Mouse (Mus musculus): Measurements from ENCODE around the gene Lifr. TPM values are rescaled to one million over a fixed set of nuclear protein-coding genes. Genes with fewer than 3 reads are reported as not detected.

The Lifr gene
- polyA plus RNA-seq, 1 experiment from 2014 or later: 10.0 TPM

DNA sequence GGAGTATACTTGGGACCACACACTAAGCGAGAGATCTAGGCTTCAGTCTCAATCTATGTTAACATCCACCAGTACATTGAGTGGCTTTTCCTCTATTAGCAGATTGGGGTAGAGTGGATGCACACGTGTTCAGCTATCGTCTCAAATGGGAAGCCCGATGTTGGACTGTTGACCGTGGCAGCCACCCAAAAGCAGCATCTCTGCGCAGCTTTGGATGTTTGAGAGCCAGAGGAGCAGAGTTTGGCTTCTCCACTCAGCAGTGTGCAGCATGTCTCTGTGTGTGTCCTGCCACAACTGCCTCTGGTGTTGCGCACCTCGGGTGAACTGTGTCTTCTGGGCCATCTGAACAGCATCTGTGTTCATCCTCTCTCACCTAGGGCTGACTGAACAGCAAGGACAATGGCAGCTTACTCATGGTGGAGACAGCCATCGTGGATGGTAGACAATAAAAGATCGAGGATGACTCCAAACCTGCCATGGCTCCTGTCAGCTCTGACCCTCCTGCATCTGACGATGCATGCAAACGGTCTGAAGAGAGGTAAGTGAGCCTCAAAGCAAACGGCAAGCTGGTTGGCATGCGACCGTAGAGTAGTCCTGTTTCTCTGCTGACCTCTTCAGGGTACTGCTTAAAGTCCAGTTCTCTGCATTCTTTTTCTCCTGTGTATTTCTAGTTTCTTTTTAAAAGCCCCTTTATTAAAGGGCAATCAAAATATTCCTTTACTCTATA is 63.8 kb downstream of the Lifr start:
- H3K4me1 ChIP-seq: peaks cover 8% of the 10 kb centered on the region
- WGBS: 92% methylated on average over 15 of the region's 15 CpGs
- DNase-seq (ENCODE audit: low spot score): no peak
- no peak overlapping the region for H3K27ac ChIP-seq (replicated peaks)
- H3K27me3 ChIP-seq (ENCODE audit: low read depth, poor library complexity, severe bottlenecking): no peaks in the 10 kb centered on the region
- peaks cover 19% of the 10 kb centered on the region for H3K36me3 ChIP-seq
- no peak overlapping the region for H3K4me3 ChIP-seq
- H3K9me3 ChIP-seq (replicated peaks): no peaks in the 10 kb centered on the region

DNA sequence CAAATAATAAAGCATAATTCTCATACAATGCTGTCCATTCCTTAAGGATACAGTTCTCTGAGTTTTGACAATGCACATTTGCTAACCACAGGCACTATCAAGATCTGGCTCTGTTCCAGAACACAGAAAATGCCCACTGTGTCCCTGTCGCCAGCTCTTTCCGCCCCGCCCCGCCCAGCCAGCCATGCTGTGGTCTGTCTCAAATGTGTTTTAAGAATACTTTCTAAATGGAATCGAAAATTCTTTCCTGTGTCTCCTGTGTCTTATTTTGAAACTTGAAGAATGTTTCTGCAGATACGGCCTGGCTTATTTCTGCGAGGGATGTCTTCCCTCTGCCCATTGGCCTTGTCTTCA is 64.3 kb downstream of the Lifr start:
- Histone ChIP-seq H3K4me3 (no peak overlapping the region), H3K9me3 (replicated peaks) (no peaks in the 10 kb centered on the region), H3K36me3 (peaks cover 25% of the 10 kb centered on the region), H3K4me1 (peaks cover 8% of the 10 kb centered on the region), H3K27me3 (ENCODE audit: low read depth, poor library complexity, severe bottlenecking) (no peaks in the 10 kb centered on the region), H3K27ac (replicated peaks) (no peak overlapping the region)
- no peak for DNase-seq (ENCODE audit: low spot score)
- WGBS: 95% methylated on average over 7 of the region's 7 CpGs

DNA sequence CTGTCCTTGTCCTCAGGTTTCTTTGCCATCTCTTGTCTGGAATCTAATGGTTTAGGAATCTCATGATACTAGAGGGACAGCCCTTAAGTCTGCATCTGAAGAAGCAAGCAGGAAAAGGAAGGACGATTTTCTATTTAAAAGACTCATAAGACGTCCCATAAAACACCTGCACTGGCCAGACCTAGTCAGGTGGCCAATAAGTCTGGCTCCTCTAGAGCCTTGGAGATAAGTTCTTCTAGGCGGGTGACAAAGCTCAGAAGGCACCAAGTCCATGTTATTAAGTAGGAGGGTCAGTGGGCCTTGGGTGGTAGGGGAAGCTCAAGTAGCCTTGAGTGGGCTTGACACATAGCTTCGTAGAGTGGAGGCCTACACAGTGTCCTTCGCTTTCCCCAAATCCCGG is 67.2 kb downstream of the Lifr start:
- 93% methylated on average over 6 of the region's 6 CpGs for WGBS
- no peak for DNase-seq (ENCODE audit: low spot score)

DNA sequence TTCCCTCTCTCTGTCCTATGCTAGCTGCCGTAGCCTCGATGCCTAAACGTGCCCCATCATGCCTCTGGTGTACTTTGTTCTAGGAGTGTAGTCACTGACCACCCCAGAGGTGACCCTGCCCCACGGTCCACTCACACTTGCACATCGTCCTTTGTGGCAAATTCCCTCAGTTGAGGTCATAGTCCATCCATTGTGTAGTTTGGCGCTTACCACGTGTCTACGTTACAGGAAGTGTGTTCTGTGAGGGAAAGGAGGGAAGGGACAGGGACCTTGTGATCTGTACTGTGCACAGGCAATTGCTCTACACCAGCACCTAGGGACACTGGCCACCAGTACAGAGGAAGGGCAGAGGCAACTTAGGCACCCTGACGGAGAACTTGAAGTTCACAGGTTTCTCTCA is 69.5 kb downstream of the Lifr start:
- 93% methylated on average over 9 of the region's 9 CpGs for WGBS
- DNase-seq (ENCODE audit: low spot score): no peak
- no peaks in the 10 kb centered on the region for H3K27me3 ChIP-seq (ENCODE audit: low read depth, poor library complexity, severe bottlenecking)
- H3K4me1 ChIP-seq: no peaks in the 10 kb centered on the region
- H3K36me3 ChIP-seq: peaks cover 33% of the 10 kb centered on the region
- H3K9me3 ChIP-seq (replicated peaks): no peaks in the 10 kb centered on the region
- H3K27ac ChIP-seq (replicated peaks): no peak overlapping the region
- H3K4me3 ChIP-seq: no peak overlapping the region

More for the DNA sequence above, 67.2 kb downstream of the Lifr start:
- Histone ChIP-seq H3K9me3 (replicated peaks) (no peaks in the 10 kb centered on the region), H3K4me3 (no peak overlapping the region), H3K27me3 (ENCODE audit: low read depth, poor library complexity, severe bottlenecking) (no peaks in the 10 kb centered on the region), H3K4me1 (no peaks in the 10 kb centered on the region), H3K27ac (replicated peaks) (no peak overlapping the region), H3K36me3 (peaks cover 33% of the 10 kb centered on the region)

DNA sequence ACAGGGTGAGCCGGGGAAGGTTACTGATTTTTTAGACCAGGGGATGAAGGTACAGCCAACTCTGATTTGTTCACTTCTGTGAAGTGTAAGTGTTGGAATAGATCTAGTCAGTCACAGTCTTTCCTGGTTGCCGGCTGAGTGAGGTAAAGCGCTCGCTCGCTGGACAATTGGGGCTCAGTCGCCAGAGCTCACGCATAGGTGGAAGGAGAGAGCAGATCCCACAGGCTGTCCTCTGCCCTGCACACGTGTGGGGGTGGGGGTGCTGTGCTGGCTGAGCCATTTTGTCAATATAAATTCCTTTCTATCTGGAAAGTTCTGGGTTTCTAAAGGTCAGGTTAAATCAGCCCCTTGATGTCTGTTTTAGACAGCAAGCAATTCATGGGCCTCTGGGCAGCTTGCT is 69.9 kb downstream of the Lifr start:
- no peak overlapping the region for H3K4me3 ChIP-seq
- 94% methylated on average over 8 of the region's 8 CpGs for WGBS

DNA sequence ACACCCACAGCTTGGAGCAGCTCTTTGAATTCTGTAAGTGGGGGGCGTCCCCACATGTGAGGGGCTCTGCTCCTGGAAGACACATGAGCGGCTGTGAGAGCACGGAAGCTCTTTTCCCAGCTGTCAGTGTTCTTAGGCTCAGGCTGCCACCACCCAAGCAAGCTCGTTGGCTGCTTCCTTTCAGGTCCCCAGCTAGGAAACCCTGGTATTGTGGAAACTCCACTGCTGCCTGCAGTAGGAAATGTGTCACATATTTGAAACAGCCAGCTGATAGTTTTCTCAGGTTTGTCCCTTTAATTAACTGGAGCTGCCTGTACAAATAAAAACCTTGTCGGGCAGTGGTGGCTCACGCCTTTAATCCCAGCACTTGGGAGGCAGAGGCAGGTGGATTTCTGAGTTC is 73.4 kb downstream of the Lifr start:
- H3K27ac ChIP-seq (replicated peaks): no peak overlapping the region
- peaks cover 32% of the 10 kb centered on the region for H3K4me1 ChIP-seq
- H3K9me3 ChIP-seq (replicated peaks): no peaks in the 10 kb centered on the region
- WGBS: 88% methylated on average over 6 of the region's 6 CpGs
- H3K27me3 ChIP-seq (ENCODE audit: low read depth, poor library complexity, severe bottlenecking): no peaks in the 10 kb centered on the region
- H3K4me3 ChIP-seq: no peak overlapping the region
- H3K36me3 ChIP-seq: peaks cover 34% of the 10 kb centered on the region
- no peak for DNase-seq (ENCODE audit: low spot score)

More for the DNA sequence above, 69.9 kb downstream of the Lifr start:
- H3K4me1 ChIP-seq: no peaks in the 10 kb centered on the region
- no peaks in the 10 kb centered on the region for H3K9me3 ChIP-seq (replicated peaks)
- no peaks in the 10 kb centered on the region for H3K27me3 ChIP-seq (ENCODE audit: low read depth, poor library complexity, severe bottlenecking)
- DNase-seq (ENCODE audit: low spot score): no peak
- no peak overlapping the region for H3K27ac ChIP-seq (replicated peaks)
- peaks cover 36% of the 10 kb centered on the region for H3K36me3 ChIP-seq

DNA sequence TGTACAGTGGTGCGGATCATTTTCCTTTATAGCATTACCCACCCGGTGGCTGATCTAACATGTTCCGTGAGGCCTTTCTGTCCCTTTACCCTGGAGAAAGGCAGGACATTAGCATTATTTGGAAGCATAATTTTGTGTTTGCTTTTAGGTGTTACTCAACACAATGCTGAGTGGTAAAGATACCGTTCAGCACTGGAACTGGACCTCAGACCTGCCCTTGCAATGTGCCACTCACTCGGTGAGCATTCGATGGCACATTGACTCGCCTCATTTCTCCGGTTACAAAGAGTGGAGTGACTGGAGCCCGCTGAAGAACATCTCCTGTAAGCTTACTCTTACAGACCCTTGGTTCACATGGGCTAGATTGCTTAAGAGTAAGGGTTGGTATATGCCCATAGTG is 76.3 kb downstream of the Lifr start:
- 96% methylated on average over 9 of the region's 9 CpGs for WGBS
- no peak overlapping the region for H3K27ac ChIP-seq (replicated peaks)
- peaks cover 16% of the 10 kb centered on the region for H3K36me3 ChIP-seq
- DNase-seq (ENCODE audit: low spot score): no peak
- H3K27me3 ChIP-seq (ENCODE audit: low read depth, poor library complexity, severe bottlenecking): no peaks in the 10 kb centered on the region
- peaks cover 32% of the 10 kb centered on the region for H3K4me1 ChIP-seq
- H3K4me3 ChIP-seq: no peak overlapping the region
- H3K9me3 ChIP-seq (replicated peaks): no peaks in the 10 kb centered on the region

DNA sequence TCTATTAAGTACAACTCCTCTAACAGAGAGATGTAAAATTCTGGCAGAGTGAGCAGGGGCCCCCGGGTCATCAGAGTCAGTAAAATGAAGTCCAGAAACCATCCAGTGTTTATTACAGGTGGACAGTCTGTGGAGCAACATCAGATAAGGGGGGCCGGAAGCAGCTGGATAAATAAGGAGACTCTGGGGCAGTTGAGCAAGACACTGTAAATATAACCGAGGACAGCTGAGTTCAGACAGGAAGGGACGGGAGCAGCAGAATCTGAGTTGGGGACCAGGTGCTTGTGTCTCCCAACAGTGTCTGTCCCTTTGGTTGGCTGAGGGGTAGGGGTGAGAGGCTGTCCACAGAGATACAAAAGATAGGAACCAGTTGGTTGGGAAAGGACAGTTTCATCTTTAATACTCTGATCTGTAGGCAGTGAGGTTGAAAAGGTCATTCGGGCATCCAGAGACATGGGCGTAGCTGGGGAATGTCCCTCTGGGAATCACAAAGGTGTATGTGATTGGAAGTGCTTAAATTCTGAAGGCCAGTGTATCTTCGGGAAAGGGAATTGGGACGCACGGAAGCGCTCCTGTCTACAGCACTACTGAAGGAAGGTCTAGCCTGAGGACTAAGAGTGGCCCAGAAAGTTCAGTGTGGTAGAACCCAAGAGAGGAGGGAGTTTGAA is 77.0 kb downstream of the Lifr start:
- H3K4me3 ChIP-seq: no peak overlapping the region
- DNase-seq (ENCODE audit: low spot score): no peak
- WGBS: 87% methylated on average over 10 of the region's 10 CpGs

DNA sequence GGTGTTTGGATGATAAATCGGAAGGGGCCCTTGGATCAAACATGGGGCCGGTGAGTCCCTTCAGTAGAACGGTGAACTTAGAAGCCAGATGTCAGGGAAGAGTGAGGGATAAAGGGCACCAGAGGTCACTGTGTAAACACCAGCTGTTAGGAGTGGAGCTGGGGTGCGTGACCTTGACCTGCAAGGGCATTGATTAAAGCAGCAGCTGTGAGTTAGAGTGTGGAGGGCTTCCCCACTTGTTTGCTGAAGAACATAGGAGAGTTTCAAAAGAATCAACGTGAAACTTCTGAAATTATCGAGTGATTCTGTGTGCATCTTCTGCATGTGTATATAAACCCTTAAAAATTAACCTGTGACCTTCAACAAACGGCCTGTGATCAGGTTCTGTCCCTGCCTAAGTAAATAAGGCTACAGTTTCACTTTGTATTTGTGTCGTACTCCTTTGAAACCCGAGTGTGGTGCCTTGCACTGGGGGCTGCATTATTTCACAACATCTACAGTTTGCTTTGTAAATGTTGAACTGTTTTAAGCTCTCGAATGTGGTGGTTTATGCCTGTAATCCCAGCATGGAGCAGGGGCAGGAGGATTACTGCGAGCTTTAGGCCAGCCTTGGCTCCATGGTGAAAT is 77.6 kb downstream of the Lifr start:
- H3K27ac ChIP-seq (replicated peaks): 0 out of 2 replicates have a peak overlapping the region, but pooled peaks have one; percentile 15
- DNase-seq (ENCODE audit: low spot score): peak; percentile 33
- no peaks in the 10 kb centered on the region for H3K27me3 ChIP-seq (ENCODE audit: low read depth, poor library complexity, severe bottlenecking)
- peaks cover 32% of the 10 kb centered on the region for H3K4me1 ChIP-seq
- H3K9me3 ChIP-seq (replicated peaks): no peaks in the 10 kb centered on the region
- peaks cover 18% of the 10 kb centered on the region for H3K36me3 ChIP-seq
- 53% methylated on average over 11 of the region's 11 CpGs for WGBS
- no peak overlapping the region for H3K4me3 ChIP-seq

More for the DNA sequence above, 77.0 kb downstream of the Lifr start:
- Histone ChIP-seq H3K9me3 (replicated peaks) (no peaks in the 10 kb centered on the region), H3K4me1 (peaks cover 32% of the 10 kb centered on the region), H3K27me3 (ENCODE audit: low read depth, poor library complexity, severe bottlenecking) (no peaks in the 10 kb centered on the region), H3K27ac (replicated peaks) (peak overlapping the region; percentile 15; the same call in 1 of the 2 replicates), H3K36me3 (peaks cover 16% of the 10 kb centered on the region)

DNA sequence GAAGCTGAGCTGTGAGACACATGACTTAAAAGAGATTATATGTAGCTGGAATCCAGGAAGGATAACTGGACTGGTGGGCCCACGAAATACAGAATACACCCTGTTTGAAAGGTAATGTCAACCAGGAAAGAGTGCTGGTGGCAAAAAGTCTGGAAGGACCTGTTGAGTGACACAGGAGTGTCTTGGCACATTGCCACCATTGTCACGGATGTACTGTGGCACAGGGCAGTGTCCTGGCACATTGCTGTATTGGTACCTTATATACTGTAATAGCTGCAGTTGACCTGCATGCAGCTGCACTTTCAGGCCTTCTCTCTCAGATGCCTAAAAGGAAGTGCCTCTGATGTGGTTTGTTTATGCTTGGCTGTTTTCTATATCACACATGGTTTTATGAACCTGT is 82.5 kb downstream of the Lifr start:
- DNase-seq (ENCODE audit: low spot score): no peak
- no peaks in the 10 kb centered on the region for H3K27me3 ChIP-seq (ENCODE audit: low read depth, poor library complexity, severe bottlenecking)
- WGBS: 89% methylated on average over 2 of the region's 2 CpGs
- no peaks in the 10 kb centered on the region for H3K9me3 ChIP-seq (replicated peaks)
- H3K36me3 ChIP-seq: peaks cover 12% of the 10 kb centered on the region; the same call in 1 of the 2 replicates
- no peak overlapping the region for H3K4me3 ChIP-seq
- H3K27ac ChIP-seq (replicated peaks): no peak overlapping the region
- peaks cover 7% of the 10 kb centered on the region for H3K4me1 ChIP-seq

DNA sequence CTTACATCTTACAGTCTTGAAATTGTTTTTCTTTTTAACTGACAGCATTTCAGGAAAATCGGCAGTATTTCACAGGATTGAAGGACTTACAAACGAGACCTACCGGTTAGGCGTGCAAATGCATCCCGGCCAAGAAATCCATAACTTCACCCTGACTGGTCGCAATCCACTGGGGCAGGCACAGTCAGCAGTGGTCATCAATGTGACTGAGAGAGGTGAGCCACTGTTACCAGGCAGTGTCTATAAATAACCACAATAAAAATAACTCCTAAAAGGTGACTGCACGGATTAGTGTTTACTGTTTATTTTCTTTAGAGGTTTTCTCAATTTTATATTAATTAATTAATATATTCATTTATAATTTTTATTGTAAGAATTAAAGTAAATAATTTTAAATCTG is 82.9 kb downstream of the Lifr start:
- WGBS: 94% methylated on average over 7 of the region's 7 CpGs
- H3K4me3 ChIP-seq: no peak overlapping the region

DNA sequence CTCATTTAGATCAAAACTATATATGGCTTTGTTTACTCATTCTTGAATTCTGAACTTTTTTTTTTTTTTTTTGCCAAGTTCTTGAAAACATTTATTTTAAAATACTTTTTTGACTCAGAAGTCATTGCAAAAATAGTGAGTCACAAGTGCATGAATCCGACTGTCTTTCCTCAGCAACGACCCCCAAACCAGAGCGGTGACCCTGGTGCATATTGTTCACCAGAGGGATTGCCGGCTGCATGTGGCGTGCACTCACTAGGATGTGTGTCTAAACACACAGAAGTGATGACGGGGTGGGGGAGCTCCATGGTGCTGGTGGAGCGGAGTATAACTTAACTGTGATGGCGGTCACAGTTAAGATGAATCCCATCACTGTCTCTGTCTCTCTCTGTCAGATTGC is 83.4 kb downstream of the Lifr start:
- Histone ChIP-seq H3K4me1 (no peaks in the 10 kb centered on the region), H3K27me3 (ENCODE audit: low read depth, poor library complexity, severe bottlenecking) (no peaks in the 10 kb centered on the region), H3K36me3 (peaks cover 15% of the 10 kb centered on the region; the same call in 1 of the 2 replicates), H3K9me3 (replicated peaks) (no peaks in the 10 kb centered on the region), H3K27ac (replicated peaks) (no peak overlapping the region), H3K4me3 (no peak overlapping the region)
- DNase-seq (ENCODE audit: low spot score): no peak
- 91% methylated on average over 8 of the region's 8 CpGs for WGBS

More for the DNA sequence above, 82.9 kb downstream of the Lifr start:
- peaks cover 2% of the 10 kb centered on the region for H3K4me1 ChIP-seq
- peaks cover 15% of the 10 kb centered on the region; the same call in 1 of the 2 replicates for H3K36me3 ChIP-seq
- no peak for DNase-seq (ENCODE audit: low spot score)
- H3K27ac ChIP-seq (replicated peaks): no peak overlapping the region
- no peaks in the 10 kb centered on the region for H3K27me3 ChIP-seq (ENCODE audit: low read depth, poor library complexity, severe bottlenecking)
- no peaks in the 10 kb centered on the region for H3K9me3 ChIP-seq (replicated peaks)

DNA sequence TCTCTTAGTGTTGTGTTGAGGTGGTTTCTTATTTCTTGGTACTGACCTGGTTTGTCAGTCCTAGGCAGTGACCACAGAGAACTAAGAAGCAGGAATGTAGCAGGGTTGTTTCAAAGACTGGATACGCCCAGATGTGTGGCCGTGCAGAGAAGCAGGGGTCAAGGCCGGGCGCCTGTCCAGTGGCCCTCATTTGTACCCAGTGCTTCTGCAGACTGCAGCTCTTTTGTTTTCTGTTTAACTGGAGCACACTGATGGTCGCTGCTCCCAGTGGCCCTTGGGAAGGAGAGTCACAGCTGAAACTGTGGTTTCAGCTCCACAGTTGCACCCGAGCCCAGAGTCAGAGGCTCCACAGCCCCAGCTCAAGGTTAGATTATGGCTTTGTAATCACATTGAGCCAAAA is 90.2 kb downstream of the Lifr start:
- 58% methylated on average over 6 of the region's 6 CpGs for WGBS
- Histone ChIP-seq H3K4me3 (no peak overlapping the region), H3K27me3 (ENCODE audit: low read depth, poor library complexity, severe bottlenecking) (no peaks in the 10 kb centered on the region), H3K4me1 (peaks cover 11% of the 10 kb centered on the region), H3K27ac (replicated peaks) (no peak overlapping the region), H3K36me3 (peaks cover 49% of the 10 kb centered on the region), H3K9me3 (replicated peaks) (no peaks in the 10 kb centered on the region)
- DNase-seq (ENCODE audit: low spot score): no peak
